Mouse (Mus musculus) heart, embryonic 14.5 days (tissue): ENCODE data around the gene Kxd1. TPM values are rescaled to one million over a fixed set of nuclear protein-coding genes. Genes with fewer than 3 reads are reported as not detected.

Source experiments
- ATAC-seq: fragments of 200-750 bp; cut with Nextera tagmentation; 2 replicates; pipeline ENCODE4 v1.8.0; 2017; ENCODE audit warnings: low read depth, moderate TSS enrichment; ENCODE audit not compliant: insufficient number of reproducible peaks, insufficient read depth, low FRiP score
- H3K27ac ChIP-seq, 2 experiments: fragments of 200-500 bp in 1 of 2; fragments of 300-500 bp in 1 of 2; sonication (generic) in 1 of 2; replicated peaks in 1 of 2; 2 replicates each; pipeline ENCODE4 v1.5.1; 2012 to 2014; ENCODE audit warnings: low read depth in 2 of 2, low read length in 2 of 2, control low read depth in 1 of 2, mild to moderate bottlenecking in 1 of 2, mixed read lengths in 1 of 2; ENCODE audit not compliant: control insufficient read depth in 1 of 2, insufficient read depth in 1 of 2
- H3K27me3 ChIP-seq: fragments of 300-500 bp; sonication (generic); 2 replicates; pipeline ENCODE4 v1.6.1; 2014; ENCODE audit warnings: mild to moderate bottlenecking, low read length, control low read depth; ENCODE audit not compliant: control insufficient read depth, insufficient read depth
- H3K36me3 ChIP-seq: fragments of 300-500 bp; sonication (generic); 2 replicates; pipeline ENCODE4 v1.6.1; 2014; ENCODE audit warnings: mild to moderate bottlenecking, control low read depth, low read length, mixed read lengths; ENCODE audit not compliant: control insufficient read depth, insufficient read depth
- H3K4me1 ChIP-seq, 2 experiments: fragments of 200-500 bp in 1 of 2; fragments of 300-500 bp in 1 of 2; sonication (generic) in 1 of 2; 2 replicates each; pipeline ENCODE4 v1.6.1; 2012 to 2014; ENCODE audit warnings: low read length in 2 of 2, control low read depth in 1 of 2, mixed read lengths in 1 of 2; ENCODE audit not compliant: control insufficient read depth in 2 of 2, insufficient read depth in 2 of 2
- H3K4me2 ChIP-seq: fragments of 300-500 bp; sonication (generic); 2 replicates; pipeline ENCODE4 v1.6.1; 2014; ENCODE audit warnings: mild to moderate bottlenecking, low read length
- H3K4me3 ChIP-seq, 2 experiments: fragments of 200-500 bp in 1 of 2; fragments of 300-500 bp in 1 of 2; sonication (generic) in 1 of 2; 2 replicates each; pipeline ENCODE4 v1.5.1; 2012 to 2014; ENCODE audit warnings: low read length in 2 of 2, mild to moderate bottlenecking in 2 of 2, control low read depth in 1 of 2, low read depth in 1 of 2, moderate library complexity in 1 of 2; ENCODE audit not compliant: control insufficient read depth in 1 of 2, insufficient read depth in 1 of 2
- H3K9ac ChIP-seq: fragments of 300-500 bp; sonication (generic); 2 replicates; pipeline ENCODE4 v1.6.1; 2014; ENCODE audit warnings: mild to moderate bottlenecking, low read length
- H3K9me3 ChIP-seq: fragments of 300-500 bp; sonication (generic); 2 replicates; pipeline ENCODE4 v1.6.1; 2016; ENCODE audit warnings: low read length, control low read depth; ENCODE audit not compliant: control insufficient read depth
- WGBS: fragments of 180-500 bp; shearing (Covaris S2); extraction: QIAGEN DNeasy Blood & Tissue Kit; methylation state at CpG from one replicate; pipeline ENCODE4 v1.1.7; 2014; 5-methylcytosine and 5-hydroxymethylcytosine counted together
- polyA plus RNA-seq: library from polyadenylated mRNA; unstranded; fragments of >200 nt; fragmentation: Nextera tagmentation; extraction: Ambion mirVana; gene quantifications from 2 replicates; pipeline ENCODE4 v1.2.1, GENCODE M21; 2014

Kxd1 gene
- polyA plus RNA-seq, 1 experiment from 2014 or later = 85.7 TPM

GRCm38 (mm10) chr8:70492664-70493640 is 34.8 kb downstream of the Kxd1 start, which contains the start of gene Crlf1:
Crlf1 (plus strand) TSS chr8:70493158.
- Histone ChIP-seq H3K4me2 (peak within 1 kb of the TSS; percentile 74), H3K4me1 (peaks cover 12 to 37% of the 10 kb centered on the region in 2 experiments; a peak in 3 of 4 replicates), H3K4me3 (peak within 1 kb of the TSS; percentile 31 to 34), H3K36me3 (no peaks in the 10 kb centered on the region), H3K9me3 (no peaks in the 10 kb centered on the region), H3K27ac (no peak within 1 kb of the TSS), H3K9ac (0 out of 2 replicates have a peak within 1 kb of the TSS, but pooled peaks have one; percentile 3), H3K27me3 (peaks cover 100% of the 10 kb centered on the region)
- under 1% methylated on average over 76 of the region's 93 CpGs for WGBS
- ATAC-seq = no peak

- peaks cover 99% of the 10 kb centered on the region for H3K27me3 ChIP-seq
- no peak for ATAC-seq
- no peak overlapping the region for H3K9ac ChIP-seq
- H3K4me3 ChIP-seq = no peak overlapping the region
- 5% methylated on average over 20 of the region's 20 CpGs for WGBS
- H3K4me1 ChIP-seq = peaks cover 14 to 41% of the 10 kb centered on the region in 2 experiments; a peak in 3 of 4 replicates
- H3K9me3 ChIP-seq = no peaks in the 10 kb centered on the region
- no peak overlapping the region for H3K27ac ChIP-seq
- H3K36me3 ChIP-seq = no peaks in the 10 kb centered on the region
- no peak overlapping the region for H3K4me2 ChIP-seq
Observed at GRCm38 (mm10) chr8:70490880-70491495, 36.8 kb downstream of the Kxd1 start.

DNA sequence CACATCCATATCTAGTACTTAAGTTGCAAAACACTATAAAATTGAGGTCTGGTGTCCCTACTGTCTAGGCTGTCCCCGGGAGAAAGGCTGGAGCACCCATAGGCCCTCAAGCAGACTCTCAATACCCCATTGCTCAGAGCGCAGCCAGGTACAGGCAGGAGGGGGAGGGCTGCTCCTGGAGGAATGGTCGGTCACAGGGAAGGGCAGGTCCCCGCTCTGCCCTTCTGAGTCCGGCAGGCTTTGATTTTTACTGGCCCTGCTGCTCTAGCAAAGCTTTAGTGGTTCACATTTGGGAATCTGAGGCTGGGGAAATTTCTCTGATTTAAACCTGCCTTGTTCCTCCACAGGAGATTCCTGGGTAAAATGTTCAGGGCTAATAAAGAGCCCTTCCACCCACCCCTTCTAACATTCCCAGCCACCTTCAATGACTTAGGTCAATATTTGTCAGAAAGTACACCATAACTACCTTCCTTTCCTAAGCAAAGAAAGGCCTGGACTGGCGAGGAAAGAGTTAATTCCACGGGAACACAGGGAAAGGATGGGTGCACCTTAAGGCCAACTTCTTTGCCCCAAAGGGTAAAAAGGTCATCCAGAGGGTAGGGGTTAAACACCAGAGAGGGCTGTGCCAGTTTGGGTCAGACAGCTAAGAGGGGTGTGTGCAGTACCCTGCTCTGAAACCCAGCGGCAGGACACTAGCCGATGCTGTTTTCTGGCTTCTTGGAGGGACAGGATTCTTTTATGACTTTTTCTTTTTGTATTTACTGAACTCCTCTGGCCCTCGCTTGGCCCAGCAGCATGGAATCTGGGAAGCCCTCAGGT is 37.5 kb downstream of the Kxd1 start:
- Histone ChIP-seq H3K4me2 (no peak overlapping the region), H3K27ac (no peak overlapping the region), H3K9ac (peak overlapping the region; percentile 54; the same call in 1 of the 2 replicates)

DNA sequence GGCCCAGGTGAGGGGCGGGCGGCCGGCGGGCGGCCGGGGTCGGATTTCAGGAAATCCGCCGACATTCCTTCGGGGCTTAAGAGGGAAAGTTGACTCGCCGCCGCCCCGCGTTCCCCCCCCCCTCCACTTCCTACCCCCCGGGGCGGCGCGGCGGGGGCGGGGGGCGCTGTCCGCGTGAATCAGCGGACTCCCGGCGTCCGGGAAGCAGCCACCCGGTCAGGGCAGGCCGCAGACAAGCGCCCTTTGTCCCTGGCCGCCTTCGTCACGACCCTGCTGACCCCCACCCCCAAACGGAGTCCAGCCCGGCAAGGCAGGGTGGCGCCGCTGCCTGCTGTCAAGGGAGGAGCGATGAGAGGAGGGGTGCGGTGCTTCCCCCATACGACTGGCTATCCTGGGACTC is 38.2 kb downstream of the Kxd1 start:
- no peak overlapping the region for H3K27ac ChIP-seq
- peaks cover 99% of the 10 kb centered on the region for H3K27me3 ChIP-seq
- peak overlapping the region; percentile 54; the same call in 1 of the 2 replicates for H3K9ac ChIP-seq
- peak overlapping the region; percentile 68 for H3K4me2 ChIP-seq
- under 1% methylated on average over 32 of the region's 41 CpGs for WGBS
- ATAC-seq = no peak
- H3K4me1 ChIP-seq = peaks cover 14 to 39% of the 10 kb centered on the region in 2 experiments; a peak in 3 of 4 replicates
- H3K4me3 ChIP-seq = peak overlapping the region; percentile 23 to 37; a peak in 3 of 4 replicates
- H3K9me3 ChIP-seq = no peaks in the 10 kb centered on the region
- H3K36me3 ChIP-seq = no peaks in the 10 kb centered on the region

More for the DNA sequence above, 37.5 kb downstream of the Kxd1 start:
- H3K4me3 ChIP-seq = peak overlapping the region in 1 of 2 experiments; percentile 37; a peak in 2 of 4 replicates
- ATAC-seq = no peak
- H3K9me3 ChIP-seq = no peaks in the 10 kb centered on the region
- H3K36me3 ChIP-seq = no peaks in the 10 kb centered on the region
- 17% methylated on average over 10 of the region's 10 CpGs for WGBS
- peaks cover 99% of the 10 kb centered on the region for H3K27me3 ChIP-seq
- H3K4me1 ChIP-seq = peaks cover 14 to 41% of the 10 kb centered on the region in 2 experiments; a peak in 3 of 4 replicates

DNA sequence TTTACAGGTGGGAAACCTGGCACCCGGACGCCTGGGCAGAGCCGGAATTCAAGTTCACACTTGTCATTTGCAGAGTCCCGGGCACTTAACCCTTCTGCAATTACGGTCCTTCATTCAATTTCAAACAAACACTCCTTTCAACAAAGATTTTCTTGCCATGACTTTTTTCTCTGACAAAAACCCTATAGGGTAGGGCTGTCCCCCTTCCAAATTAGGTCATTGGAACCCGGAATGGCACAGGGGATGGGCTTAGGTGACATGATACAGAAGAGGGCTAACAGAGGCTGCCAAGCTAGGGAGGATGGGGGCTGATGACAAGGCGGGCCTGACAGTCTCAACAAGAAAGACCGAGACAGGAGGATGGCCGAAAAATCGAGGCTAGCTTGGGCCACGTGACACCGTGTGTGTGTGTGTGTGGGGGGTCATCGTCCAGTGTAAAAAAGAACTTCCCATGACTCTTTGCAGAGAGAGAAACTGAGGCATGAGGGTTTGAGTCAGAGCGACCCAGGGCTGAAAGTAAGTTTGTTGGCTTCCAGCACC is 38.8 kb downstream of the Kxd1 start:
- Histone ChIP-seq H3K36me3 (no peaks in the 10 kb centered on the region), H3K27me3 (peaks cover 99% of the 10 kb centered on the region), H3K9me3 (no peaks in the 10 kb centered on the region), H3K9ac (peak overlapping the region; percentile 54; the same call in 1 of the 2 replicates), H3K27ac (no peak overlapping the region), H3K4me3 (peak overlapping the region; percentile 23 to 37; a peak in 3 of 4 replicates), H3K4me1 (peaks cover 14 to 37% of the 10 kb centered on the region in 2 experiments; a peak in 3 of 4 replicates), H3K4me2 (peak overlapping the region; percentile 68)
- WGBS = 4% methylated on average over 14 of the region's 14 CpGs
- ATAC-seq = no peak

DNA sequence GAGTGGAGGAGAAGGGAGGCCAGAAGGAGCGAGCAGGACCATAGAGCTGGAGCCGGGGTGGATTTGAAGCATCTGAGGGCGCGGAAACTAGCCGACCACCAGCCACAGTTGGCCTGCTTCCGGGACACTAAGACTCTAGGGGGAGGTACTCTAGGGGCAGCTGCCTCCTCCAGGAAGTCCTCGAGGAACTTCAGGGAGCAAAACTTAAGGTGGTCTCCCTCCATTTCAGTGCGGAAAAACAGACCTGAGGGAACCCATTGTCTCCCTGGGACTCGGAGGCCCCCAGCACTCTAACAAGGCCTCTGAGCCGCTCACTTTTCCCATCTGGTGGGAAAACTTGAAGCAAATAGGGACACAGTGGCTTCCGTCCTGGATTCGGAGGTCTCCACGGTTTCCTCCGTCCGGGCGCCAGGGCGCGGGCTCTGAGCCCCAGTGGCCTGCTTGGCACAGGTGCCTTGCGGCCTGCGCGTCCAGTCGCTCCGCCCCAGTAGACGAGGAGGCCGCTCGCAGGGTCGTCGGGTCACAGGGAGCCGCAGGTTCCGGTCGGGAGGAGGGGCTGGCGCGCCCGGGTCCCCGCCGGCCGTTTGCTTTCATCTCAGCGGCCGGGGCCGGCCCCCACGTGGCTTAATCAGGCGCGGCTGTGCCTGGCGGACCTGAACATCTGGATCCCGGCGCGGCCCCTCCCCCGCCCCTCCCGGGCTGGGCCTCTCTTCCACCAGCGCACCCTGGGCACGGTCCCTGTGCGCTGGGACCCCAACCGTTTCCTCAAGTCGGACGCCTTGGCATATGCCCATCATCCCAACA is 39.6 kb downstream of the Kxd1 start:
- H3K27me3 ChIP-seq = peaks cover 97% of the 10 kb centered on the region
- no peaks in the 10 kb centered on the region for H3K36me3 ChIP-seq
- 4% methylated on average over 55 of the region's 55 CpGs for WGBS
- peak overlapping the region; percentile 27 to 37 for H3K4me3 ChIP-seq
- ATAC-seq = 0 out of 2 replicates have a peak, but pooled peaks have one; percentile 15
- no peak overlapping the region for H3K9ac ChIP-seq
- H3K27ac ChIP-seq = no peak overlapping the region
- H3K4me1 ChIP-seq = peaks cover 10 to 30% of the 10 kb centered on the region in 2 experiments; a peak in 3 of 4 replicates
- H3K4me2 ChIP-seq = peak overlapping the region; percentile 64
- H3K9me3 ChIP-seq = no peaks in the 10 kb centered on the region
